Mouse (Mus musculus) adrenal gland, adult 2 months (tissue): ENCODE data around the gene Scgb1b12. TPM values are rescaled to one million over a fixed set of nuclear protein-coding genes. Genes with fewer than 3 reads are reported as not detected.
"Not testable (repeated sequence)": the region's sequence is repeated elsewhere in the genome, so short reads cannot be mapped to it uniquely, and the experiment has no call there.

Source experiments
- DNase-seq: peaks from one replicate; pipeline ENCODE4 v3.0.0; 2021
- long read RNA-seq: library from polyadenylated mRNA; stranded (forward); transcript quantifications from one replicate; pipeline ENCODE4 v2.0.0, GENCODE M21; 2021
- polyA plus RNA-seq: library from polyadenylated mRNA; depleted of rRNA; stranded (reverse); fragments of >200 nt; gene quantifications from 2 replicates; pipeline ENCODE4 v1.2.3, GENCODE M21; 2012; rRNA removed
- total RNA-seq, 2 experiments: library from RNA; stranded (reverse); gene quantifications; 2 replicates each; pipeline ENCODE4 v1.2.3; 2021

The Scgb1b12 gene
- total RNA-seq (not detected), polyA plus RNA-seq (not detected in 2 replicates)
- long read RNA-seq, result 0 reads

GRCm38 (mm10) chr7:32333882-32334281, at the start of gene Scgb1b12:
Gene Scgb1b12, plus strand, starts transcription at chr7:32334182.
- not testable (repeated sequence) for DNase-seq

- not testable (repeated sequence) for DNase-seq
Measured at GRCm38 (mm10) chr7:32327145-32327544, 6.8 kb upstream of the Scgb1b12 start, which contains the start of gene Scgb2b12. Gene Scgb2b12, minus strand, starts transcription at chr7:32327245.

Other genes with a start within 250 kb of the Scgb1b12 start
- gene Scgb1b10, start 233.3 kb upstream of the Scgb1b12 start, total RNA-seq, result not detected
- gene Scgb1b10, start 233.3 kb upstream of the Scgb1b12 start, polyA plus RNA-seq, result not detected in 2 replicates
- gene Scgb2b11, start 123.0 kb upstream of the Scgb1b12 start, total RNA-seq, result not detected
- gene Scgb2b11, start 123.0 kb upstream of the Scgb1b12 start, polyA plus RNA-seq, result not detected in 2 replicates
- gene Scgb1b11, start 111.3 kb upstream of the Scgb1b12 start, total RNA-seq, result not detected
- not detected in 2 replicates for gene Scgb1b11, start 111.3 kb upstream of the Scgb1b12 start, polyA plus RNA-seq
- not detected for gene Scgb2b12, start 6.9 kb upstream of the Scgb1b12 start, total RNA-seq
- not detected in 2 replicates for gene Scgb2b12, start 6.9 kb upstream of the Scgb1b12 start, polyA plus RNA-seq
- gene Scgb1b29, start 107.4 kb downstream of the Scgb1b12 start, total RNA-seq, result not detected
- gene Scgb1b29, start 107.4 kb downstream of the Scgb1b12 start, polyA plus RNA-seq, result not detected in 2 replicates